Mouse (Mus musculus): Measurements from ENCODE around the gene Snap29.

- TF ChIP-seq CTCF (IDR thresholded peaks at IDR 0.05; ENCODE audit: insufficient read depth, low read length) (no peak), POLR2A (IDR thresholded peaks at IDR 0.05; ENCODE audit: borderline replicate concordance, extremely low read depth, low read depth, low read length) (peak; percentile 54; the same call in 1 of the 2 replicates)
Measured at GRCm38 (mm10) chr16:17451541-17452372, 46.0 kb downstream of the Snap29 start, which contains the start of gene Crkl.

Data from lung, adult 2 months (tissue).